Mouse (Mus musculus): Measurements from ENCODE around the gene Fdps.

The Fdps gene

DNA sequence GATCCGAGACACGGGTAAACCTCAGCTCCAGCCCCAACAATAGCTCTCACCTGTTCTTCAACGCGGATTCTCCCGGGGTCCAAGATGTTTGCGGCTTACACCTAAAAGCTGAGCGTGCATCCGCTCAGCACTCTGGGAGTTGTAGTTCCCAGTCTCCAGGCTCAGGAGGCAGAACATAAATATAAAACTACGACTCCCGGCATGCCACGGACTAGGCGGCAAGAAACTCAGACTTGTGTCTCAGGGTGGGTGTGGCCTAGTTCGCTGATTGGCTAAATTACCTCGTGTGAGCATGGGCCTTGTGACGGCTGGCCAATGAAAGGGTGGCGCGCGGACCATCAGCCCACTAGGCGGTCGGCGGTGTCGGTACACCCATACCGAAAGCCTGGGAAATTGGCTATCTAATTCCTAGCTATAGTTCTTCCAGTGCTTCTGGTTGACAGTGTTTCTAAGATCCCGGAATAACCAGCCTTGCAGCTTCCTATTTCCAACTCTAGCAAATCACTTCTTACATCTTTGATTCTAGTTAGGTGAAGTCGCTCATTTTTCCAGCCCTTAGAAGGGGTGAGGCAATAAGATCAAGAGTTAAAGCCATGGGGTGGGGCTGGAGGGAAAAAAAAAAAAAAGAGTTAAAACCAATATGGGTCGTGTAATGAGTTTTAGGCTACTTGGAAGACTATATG is at the start of gene Fdps:
Gene Fdps, minus strand, starts transcription at position 148 of the 683 bp plus-strand sequence.
- DNase-seq: peak; percentile 93

DNA sequence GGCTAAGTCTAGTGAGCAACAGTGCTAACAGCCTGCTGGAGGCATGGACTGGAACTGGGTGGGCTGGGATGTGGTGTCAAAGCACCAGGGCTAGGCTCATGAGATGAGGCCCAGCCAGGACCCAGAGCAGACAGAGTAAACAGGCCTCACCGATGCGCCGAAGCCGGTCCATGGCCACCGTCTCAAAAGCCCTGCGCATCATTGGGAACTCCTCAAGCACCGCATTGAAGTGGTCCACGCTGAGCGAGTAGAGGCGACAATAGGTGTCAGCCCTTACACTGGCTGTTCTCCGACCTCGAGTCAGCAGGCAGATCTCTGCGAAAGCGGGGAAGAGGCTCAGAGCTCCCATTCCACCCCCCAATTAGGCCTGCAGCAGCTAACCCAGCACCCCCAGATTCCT is 46.8 kb upstream of the Fdps start:
- no peak for DNase-seq

DNA sequence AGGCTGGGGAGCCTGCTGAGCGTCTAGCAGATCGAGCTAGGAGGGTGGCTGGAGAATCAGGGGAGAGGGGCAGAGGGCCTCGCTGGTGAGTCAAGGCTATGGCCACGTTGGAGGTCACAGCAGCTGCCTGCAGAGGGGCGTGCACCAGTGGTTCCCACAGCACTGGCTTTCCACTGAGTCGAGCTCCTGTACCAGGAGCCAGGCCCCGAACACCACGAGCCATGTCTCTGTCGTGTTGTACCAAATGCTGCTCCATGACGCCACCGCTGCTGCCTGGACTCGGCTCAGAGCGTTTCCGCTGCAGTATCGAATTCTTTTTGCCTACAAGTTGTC is 46.2 kb upstream of the Fdps start:
- no peak for DNase-seq

DNA sequence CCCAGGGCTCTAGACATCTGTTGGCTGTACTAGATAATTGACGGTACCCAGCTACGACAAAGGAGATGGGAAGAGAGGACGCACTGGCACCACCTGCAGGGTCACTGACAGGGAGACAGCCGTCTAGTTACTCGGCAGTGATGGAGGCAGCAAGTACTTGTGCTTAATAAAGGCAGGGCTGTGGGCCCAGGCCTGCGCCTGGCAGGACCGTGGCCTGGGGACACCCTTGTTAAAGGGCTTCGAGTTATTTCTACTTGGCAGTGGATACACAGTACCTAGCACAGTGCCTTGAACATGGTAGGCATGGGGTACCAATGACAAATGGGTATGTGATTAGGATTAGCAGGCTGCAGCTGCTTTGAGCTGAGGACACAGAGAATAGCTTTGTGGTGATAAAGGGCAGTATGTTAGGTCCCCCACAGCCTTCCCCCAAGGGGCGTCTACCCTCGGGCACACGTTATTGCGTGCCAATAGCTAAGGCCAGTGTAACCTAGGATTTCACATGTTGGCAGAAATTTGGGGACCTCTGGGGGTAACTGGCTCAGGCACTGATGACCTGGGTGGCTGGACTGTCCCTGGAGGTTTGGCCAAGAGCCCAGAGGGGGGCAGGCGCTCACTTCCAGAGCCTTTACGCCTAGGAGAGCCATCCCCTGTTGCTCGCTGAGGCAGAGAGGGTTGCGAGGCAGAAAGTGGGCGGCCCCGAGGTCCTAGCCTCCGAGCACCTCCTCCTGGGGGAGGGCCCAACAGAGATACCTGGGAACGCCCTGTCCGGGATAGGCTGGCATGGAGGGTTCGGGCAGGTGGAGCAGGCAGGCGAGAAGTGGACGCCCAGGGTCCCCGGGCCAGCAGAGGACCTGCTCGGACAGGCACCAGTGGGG is 45.6 kb upstream of the Fdps start:
- peak; percentile 16 for DNase-seq

DNA sequence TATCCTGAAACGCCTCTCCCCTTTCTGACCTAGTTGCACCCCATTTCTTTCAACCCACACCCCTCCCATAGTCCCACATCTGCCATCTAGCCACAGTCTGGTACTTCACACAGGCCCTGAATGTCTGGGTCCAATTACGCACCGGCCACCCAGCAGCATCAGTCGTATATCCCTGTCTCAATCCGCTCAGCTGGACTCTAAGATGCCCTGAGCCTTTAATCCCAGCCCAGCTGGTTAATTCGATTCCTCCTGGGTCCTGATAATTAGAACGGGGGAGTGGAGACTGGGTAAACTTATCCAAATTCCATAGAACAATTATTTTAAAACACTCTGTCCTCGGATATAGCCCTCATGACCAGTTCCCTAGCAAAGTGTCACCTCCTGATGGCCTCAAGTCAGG is 43.8 kb upstream of the Fdps start:
- DNase-seq: no peak

DNA sequence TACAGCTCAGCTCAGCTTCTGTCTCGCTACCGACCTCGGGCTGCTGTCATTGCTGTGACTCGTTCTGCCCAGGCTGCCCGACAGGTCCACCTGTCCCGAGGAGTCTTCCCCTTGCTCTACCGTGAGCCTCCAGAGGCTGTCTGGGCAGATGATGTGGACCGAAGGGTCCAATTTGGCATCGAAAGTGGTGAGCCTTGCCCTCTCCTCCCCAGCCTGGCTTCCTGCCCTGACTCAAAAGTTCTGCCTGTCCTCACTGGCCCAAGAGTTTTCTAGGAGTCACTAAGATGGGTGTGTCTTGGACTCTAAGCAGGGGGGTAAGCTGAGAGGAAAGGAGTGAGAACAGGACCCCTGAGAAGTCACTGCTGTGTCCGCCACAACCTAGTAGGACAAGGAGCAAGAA is 43.1 kb upstream of the Fdps start:
- DNase-seq: no peak

DNA sequence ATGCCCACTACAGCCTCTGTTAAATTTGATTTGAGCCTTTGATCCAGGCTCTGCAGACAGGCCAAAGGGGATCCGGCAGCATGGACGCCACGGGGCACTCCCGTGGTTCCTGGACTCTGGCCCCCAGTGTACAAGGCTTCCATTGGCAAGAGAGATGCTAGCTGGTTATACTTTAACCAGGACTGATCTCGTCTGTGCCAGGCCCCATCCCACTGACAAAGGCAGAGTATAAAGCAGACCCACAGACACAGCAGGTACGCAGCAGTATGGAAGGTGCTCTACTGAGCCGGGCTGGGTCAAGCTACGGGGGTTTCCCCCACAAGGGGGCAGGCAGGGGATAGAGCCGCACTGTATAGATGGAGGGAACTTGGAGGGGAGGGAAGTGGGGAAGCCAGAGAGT is 34.6 kb upstream of the Fdps start:
- no peak for DNase-seq

DNA sequence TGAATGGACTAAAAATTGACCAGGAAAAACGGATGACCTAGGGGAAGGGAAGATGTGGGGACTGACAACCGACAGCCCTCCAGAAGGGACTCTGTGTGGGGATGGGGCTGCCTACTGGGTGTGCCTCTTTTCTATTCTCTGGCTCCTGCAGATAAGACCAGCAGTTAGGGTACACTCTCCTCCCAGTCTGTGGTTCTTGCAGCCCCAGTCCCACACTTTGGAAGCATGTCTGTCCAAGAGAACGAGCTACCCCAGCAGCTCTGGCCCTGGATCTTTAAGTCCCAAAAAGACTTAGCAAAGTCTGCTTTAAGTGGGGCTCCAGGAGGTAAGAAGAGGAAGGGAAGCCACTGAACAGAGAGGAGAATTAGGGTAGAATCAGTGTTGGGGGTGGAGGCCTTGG is 34.2 kb upstream of the Fdps start, which contains the start of gene Pklr:
Gene Pklr, plus strand, starts transcription at position 185 of the 400 bp plus-strand sequence.
- no peak for DNase-seq

DNA sequence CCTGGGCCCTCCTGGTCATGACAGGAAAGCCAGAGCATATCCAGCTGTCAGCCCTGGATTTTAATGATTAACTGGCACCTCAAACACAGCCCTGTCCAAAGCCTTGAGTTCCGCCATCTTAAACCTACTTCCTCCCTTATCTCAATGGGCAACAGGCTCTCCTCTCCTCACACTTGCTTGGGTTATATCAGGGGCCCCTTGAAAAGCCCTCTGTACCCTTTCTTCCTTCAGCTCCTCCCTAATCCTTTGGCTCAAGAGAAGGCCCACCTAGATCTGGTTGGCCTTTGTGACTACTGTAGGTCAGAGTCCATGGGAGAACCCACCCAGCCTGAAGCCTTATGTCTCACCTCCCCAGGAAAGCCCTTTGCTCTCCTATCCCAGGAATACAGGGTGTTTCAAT is 32.0 kb upstream of the Fdps start:
- no peak for DNase-seq

DNA sequence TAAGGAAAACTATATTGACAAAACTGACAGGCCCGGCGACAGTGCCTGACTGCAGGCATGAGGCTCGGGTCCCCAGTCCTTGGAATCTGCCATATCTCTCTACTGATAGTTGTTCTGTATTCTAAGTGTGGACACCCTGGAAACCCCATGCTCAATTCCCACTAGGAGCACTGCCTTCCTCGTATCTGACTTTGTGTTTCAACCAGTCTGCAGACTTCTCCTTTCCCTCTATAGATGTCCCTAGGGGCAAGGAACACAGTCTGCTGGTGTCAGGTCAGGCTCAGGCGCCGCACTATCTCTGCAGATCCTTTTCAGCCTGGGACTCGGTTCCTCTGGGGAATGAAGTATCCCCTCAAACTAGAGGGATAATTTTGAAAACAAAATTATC is 31.3 kb upstream of the Fdps start:
- DNase-seq: no peak

DNA sequence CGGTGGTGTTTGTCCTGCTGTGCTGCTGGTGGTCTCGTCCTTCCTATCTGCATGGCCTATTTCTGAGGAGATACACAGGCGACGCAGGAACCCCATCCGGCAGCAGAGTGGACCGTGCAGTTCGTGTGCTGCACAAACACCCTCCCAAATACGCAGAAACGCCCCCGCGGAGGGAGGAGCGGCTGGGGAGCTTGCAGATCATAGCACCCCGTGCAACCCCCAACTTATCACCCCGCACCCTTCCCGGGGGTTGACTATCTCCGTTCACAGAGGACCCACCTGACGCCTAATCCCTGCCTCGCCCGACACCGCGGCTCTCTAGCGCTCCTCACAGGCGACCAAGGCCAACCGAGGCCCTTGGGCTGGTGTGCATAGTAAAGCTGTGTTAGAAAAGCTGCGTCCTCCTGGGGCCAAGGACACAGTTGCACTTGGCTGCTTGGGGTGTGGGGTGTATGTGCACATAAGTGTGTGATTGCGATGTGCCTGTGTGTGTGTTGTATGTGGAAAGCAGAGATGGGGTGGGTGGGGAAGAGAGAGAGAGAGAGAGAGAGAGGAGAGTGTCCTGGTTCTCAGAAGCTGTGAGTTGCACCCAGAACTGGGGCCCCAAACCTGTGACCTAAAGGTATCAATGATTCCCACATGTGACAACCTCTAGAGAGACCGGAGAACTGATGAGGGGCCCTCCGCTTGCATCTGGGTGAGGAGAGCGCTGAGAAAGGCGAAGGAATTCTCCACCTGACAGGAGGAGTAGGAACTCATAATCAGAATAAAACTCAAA is 30.7 kb upstream of the Fdps start:
- peak; percentile 12 for DNase-seq

DNA sequence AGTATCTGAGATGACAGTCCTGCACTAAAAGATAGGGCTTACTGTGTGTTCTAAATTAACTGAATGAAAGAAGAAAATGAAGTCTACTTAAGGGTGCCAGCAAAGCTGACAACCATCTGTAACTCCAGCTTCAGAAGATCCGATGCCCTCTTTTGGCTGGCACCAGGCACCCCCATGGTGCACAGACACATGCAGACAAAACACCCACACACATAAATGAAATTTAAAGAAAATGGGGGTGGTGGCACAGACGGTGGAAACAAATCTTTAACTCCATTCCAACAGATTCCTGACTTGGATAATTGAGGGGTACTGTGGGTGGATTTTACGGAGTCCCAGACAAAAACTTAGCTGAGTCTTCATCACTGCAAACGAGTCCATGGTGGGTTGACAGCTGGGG is 30.1 kb upstream of the Fdps start:
- DNase-seq: no peak

DNA sequence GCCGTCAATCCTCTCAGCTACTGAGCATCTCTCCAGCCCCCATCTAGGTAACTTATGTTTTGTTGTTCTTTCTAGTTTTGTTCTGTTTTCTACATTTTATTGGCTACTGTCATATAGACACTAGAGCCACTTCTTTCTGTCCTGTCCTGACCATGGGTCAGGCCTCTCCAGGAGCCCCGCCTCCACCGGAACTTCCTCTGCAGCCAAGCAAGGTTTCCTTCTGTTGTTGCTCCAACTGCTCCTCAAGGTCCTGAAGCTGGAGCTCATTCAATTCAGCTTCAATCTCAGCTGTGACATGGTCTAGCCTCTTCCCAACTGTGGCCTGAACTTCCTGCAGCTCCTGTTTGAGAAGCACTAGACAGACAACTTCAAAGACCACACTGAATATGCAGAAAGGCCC is 28.1 kb upstream of the Fdps start:
- DNase-seq: no peak

DNA sequence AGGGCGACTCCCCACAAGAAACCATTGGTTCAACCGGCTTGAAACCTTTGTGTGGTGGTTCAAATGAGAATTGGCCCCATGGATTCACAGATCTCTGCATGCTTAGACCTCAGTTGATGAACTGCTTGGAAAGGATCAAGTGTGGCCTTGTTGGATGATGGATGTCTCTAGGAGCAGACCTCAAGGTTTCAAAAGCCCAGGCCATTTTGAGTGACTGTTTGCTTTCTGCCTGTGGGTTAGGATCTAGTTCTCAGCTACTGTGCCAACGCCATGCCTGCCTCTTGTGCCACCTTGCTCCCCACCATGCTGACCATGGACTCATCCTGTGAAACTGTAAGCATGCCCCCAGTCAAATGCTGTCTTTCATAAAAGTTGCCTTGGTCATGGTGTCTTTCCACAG is 24.2 kb upstream of the Fdps start:
- no peak for DNase-seq

DNA sequence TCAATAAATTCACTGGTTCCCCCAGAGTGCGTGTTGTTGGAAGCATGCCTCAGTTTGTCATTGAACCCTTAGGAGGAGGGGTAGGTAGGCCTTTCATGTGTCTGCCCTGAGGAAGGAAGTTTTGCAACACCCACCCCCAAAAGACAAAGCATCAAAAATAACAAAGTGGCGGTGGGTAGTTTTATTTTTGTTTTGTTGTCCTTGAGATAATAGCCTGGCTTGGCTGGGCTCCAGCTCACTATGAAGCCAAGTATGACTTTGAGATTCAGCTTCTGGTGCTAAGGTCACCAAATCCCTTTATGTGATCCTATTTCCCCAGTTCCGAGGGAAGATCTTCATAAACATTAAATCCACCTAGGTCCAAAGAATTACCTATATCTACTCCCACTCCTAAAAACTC is 22.5 kb upstream of the Fdps start:
- DNase-seq: peak; percentile 33

DNA sequence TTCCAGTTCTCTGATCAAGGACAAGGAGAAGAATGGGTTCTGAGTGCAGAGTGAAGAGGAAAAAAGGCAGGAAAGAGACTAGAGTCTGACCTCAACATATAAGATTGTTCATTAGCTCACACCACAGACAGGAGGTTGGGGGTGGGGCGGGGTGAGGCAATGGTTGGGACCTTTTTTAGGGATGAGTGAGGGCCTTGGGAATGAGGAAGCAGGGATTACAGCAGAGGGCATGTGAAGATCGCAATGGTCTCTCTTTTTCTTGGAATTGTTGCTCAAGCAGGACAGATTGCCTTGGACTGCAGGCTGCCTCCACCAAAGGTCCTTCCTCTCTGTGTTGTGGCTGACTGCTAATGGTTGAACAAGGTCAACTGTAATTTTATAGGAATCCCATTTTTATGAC is 21.6 kb upstream of the Fdps start:
- DNase-seq: peak; percentile 28

DNA sequence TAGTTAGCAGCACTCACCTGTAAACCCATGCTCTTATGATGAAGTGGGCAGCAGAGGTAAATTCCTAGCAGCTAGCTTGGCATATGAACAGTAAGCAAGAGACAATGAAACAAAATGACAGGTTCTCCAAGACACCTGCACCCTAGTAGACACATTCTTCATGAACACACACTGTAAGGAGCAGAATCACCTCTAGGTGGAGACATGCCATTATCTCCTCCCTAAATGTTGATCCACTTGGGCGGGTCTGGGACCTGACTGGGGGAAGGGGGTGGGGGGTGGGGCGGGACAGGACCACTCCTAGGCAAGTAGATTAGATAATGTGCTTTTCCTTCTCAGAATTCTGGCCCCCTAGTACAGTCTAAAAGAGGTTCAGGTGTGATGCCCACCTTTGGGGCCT is 13.8 kb upstream of the Fdps start:
- peak; percentile 23 for DNase-seq

DNA sequence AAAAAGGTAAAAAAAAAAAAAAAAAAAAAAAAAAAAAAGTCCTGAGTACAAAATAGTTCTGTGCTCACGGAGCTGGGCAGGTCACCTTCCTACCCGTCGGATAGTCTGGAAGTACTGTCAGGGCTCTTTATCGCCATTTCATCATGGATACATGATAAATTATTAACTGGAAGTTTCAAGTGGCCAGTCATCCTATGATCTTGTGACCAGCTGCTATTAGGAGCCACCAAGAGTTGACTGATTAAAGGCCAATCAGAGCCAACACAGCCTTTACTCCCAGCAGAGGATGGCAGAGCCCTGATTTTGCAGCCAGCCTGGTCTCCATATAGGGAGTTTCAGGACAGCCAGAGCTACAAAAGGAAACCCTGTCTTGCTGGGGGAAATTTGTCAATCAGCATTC is 11.3 kb upstream of the Fdps start:
- no peak for DNase-seq

DNA sequence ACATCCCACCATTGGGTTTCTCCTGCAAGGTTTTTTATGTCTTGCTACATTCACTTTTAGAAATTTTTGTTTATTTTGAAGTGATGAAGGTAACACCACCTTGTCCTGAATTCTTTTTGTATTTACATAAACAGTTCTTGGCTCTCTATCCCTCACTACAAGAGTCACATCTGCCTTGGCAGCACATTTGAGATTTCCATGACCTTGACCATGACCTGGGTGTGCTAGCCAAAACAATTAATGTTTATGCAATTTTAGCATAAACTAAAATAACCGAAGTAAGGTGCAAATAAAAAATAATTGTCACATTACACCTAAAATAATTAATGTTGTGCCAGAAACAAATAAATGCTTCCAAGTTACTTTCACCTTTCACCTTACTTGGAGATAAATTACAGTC is 6.4 kb upstream of the Fdps start:
- no peak for DNase-seq

DNA sequence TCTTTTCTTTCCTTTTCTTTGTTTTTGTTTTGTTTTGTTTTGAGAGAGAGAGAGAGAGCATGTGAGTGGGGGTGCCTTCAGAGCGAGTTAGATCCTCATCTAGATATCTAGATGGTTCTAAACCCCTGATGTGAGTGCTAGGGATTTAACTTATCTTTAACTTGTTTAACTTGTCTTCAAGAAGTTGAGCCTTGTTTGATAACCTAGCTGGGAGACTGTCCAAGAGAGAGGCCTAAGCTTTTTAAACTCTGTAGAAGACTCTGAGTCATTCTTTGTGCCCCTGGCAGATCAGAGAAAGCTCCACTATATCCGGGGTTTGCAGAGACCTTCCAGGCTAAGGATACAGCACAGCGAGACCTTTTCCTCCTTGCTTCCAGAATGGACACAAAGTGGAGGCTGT is 5.8 kb upstream of the Fdps start:
- no peak for DNase-seq

DNA sequence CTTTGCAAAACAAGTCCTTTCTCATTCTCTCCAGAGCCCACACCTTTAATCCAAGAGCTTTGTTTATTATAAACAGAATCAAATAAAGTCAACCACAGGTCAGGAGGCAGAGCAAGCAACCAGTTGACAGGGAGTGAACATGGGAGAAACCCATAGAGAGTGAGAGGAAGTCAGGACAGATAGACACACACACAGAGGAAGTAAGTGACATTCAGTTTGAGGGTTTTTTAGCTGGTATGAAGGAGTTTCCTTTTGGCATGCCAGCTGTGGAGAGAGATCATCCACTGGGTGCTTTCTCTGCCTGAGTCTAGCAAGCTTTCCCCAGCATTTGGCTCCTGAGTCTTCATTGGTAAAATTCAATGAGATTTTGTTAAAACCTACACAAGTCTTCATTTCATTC is 5.1 kb upstream of the Fdps start:
- no peak for DNase-seq

DNA sequence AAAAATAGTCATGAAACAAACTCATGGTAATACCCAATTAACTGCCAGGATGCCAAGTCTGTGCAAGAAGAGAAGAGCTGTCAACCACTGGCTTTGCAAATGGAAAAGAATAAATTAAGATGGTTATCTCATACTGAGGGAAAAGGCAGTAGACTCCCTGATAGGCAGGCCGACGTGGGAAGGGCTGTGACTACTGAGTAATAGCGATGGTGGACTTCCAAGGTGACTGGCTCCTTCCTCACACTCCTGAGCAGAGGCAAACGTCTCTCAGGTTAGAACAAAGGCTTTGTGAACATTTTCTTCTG is 1.5 kb upstream of the Fdps start:
- DNase-seq: no peak

DNA sequence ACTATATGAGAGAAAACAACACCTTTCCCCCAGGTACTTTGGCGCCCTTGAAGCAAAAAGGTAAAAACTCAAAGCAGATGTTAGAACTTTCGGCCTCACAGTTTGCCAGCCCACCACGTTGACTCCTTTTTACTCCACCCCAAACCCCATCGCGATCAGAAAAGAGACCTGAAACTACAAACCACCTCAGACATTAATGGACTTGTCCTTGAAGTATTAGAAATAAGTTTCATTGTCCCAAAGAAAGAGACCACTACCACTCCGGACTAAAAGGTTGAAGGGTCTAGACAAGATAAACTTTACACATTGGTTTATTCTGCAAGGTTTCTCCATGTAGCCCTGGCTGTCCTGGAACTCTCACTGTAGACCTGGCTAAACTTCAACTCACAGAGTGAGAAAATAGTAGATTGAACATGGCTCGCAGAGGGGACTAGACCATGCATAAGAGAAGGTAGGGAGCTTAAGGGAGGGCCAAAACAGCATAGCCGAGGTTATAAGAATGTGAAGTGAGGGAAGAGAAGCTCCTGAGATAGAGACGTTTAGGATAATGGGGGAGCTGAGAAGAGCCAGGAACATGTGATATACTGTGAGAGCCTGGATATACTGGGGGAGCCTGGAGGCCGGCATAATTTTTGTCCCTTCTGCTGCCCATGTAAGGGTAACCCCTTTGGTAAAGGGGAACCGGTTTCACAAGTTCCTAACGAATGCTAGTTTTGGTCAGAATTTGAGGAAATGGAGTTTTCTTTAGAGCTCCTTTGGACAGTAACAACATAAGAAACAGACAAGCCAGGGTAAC is 934 bp upstream of the Fdps start:
- DNase-seq: no peak

Measured in lung, postnatal 14 days (tissue).